Mouse (Mus musculus): ENCODE data around the gene 1700020D05Rik.

- TF ChIP-seq ELF1 (IDR thresholded peaks at IDR 0.05; ENCODE audit: low read depth, low read length) (no peak), ZKSCAN1 (IDR thresholded peaks at IDR 0.05; ENCODE audit: borderline replicate concordance, low read depth, low read length) (no peak), CTCF (conservative IDR thresholded peaks at IDR 0.05 in 1 of 2, IDR thresholded peaks at IDR 0.05 in 1 of 2; ENCODE audit: low read depth in 2 of 2, low read length in 2 of 2) (no peak), POLR2A (IDR thresholded peaks at IDR 0.05; ENCODE audit: low read depth, low read length) (no peak)
Measured at GRCm38 (mm10) chr19:5538786-5539185, 35.2 kb upstream of the 1700020D05Rik start.
